Mouse (Mus musculus) kidney, postnatal 4 days (tissue): ENCODE data around the gene Sgsm1.

Experiments
- DNase-seq, 2 experiments: peaks; one replicate each; pipeline ENCODE4 v3.0.0; 2021; ENCODE audit warnings: mixed read lengths in 2 of 2

Gene Sgsm1

GRCm38 (mm10) chr5:113215610-113216011 lies 95.0 kb downstream of the Sgsm1 start:
- DNase-seq = peak in 1 of 2 experiments; percentile 40

GRCm38 (mm10) chr5:113214455-113214854 lies 96.1 kb downstream of the Sgsm1 start:
- DNase-seq = peak; percentile 72 to 82

GRCm38 (mm10) chr5:113214041-113214440 lies 96.5 kb downstream of the Sgsm1 start:
- DNase-seq = no peak

GRCm38 (mm10) chr5:113212156-113212835 lies 98.3 kb downstream of the Sgsm1 start:
- DNase-seq = no peak

GRCm38 (mm10) chr5:113210314-113210713 lies 100.3 kb downstream of the Sgsm1 start:
- peak in 1 of 2 experiments; percentile 51 for DNase-seq

GRCm38 (mm10) chr5:113209898-113210297 lies 100.7 kb downstream of the Sgsm1 start:
- DNase-seq = peak; percentile 29 to 45

GRCm38 (mm10) chr5:113209401-113209750 lies 101.2 kb downstream of the Sgsm1 start:
- no peak for DNase-seq

- DNase-seq = peak; percentile 70 to 80
These were observed 101.8 kb downstream of the Sgsm1 start for GRCm38 (mm10) chr5:113208622-113209400.

GRCm38 (mm10) chr5:113208048-113208447 lies 102.5 kb downstream of the Sgsm1 start:
- DNase-seq = peak in 1 of 2 experiments; percentile 54

GRCm38 (mm10) chr5:113206670-113207352 lies 103.8 kb downstream of the Sgsm1 start:
- no peak for DNase-seq

GRCm38 (mm10) chr5:113204193-113204592 lies 106.4 kb downstream of the Sgsm1 start:
- no peak for DNase-seq

GRCm38 (mm10) chr5:113199772-113200134 lies 110.8 kb downstream of the Sgsm1 start:
- no peak for DNase-seq

GRCm38 (mm10) chr5:113199126-113199771 lies 111.3 kb downstream of the Sgsm1 start:
- DNase-seq = peak in 1 of 2 experiments; percentile 20

GRCm38 (mm10) chr5:113196916-113197794 lies 113.4 kb downstream of the Sgsm1 start:
- DNase-seq = peak in 1 of 2 experiments; percentile 38

GRCm38 (mm10) chr5:113195907-113196306 lies 114.7 kb downstream of the Sgsm1 start:
- DNase-seq = no peak

GRCm38 (mm10) chr5:113195451-113195850 lies 115.1 kb downstream of the Sgsm1 start:
- no peak for DNase-seq

- DNase-seq = no peak
These were observed 116.8 kb downstream of the Sgsm1 start for GRCm38 (mm10) chr5:113193762-113194161.
